Mouse (Mus musculus) lung, embryonic 15.5 days (tissue): Measurements from ENCODE around the gene Scn8a. TPM values are rescaled to one million over a fixed set of nuclear protein-coding genes. Genes with fewer than 3 reads are reported as not detected.

ENCODE experiments used
- ATAC-seq: fragments of 200-750 bp; cut with Nextera tagmentation; 2 replicates; pipeline ENCODE4 v1.8.0; 2017; ENCODE audit warnings: moderate number of reproducible peaks, borderline replicate concordance; ENCODE audit not compliant: low FRiP score, low TSS enrichment; ENCODE audit errors: extremely low read depth
- H3K27ac ChIP-seq: fragments of 300-500 bp; sonication (generic); 2 replicates; pipeline ENCODE4 v1.5.1; 2015; ENCODE audit warnings: moderate library complexity, mild to moderate bottlenecking, inconsistent platforms
- H3K27me3 ChIP-seq: fragments of 300-500 bp; sonication (generic); 2 replicates; pipeline ENCODE4 v1.6.1; 2015; ENCODE audit warnings: inconsistent platforms
- H3K36me3 ChIP-seq: fragments of 300-500 bp; sonication (generic); 2 replicates; pipeline ENCODE4 v1.6.1; 2015; ENCODE audit warnings: inconsistent platforms
- H3K4me1 ChIP-seq: fragments of 300-500 bp; sonication (generic); 2 replicates; pipeline ENCODE4 v1.6.1; 2015; ENCODE audit warnings: inconsistent platforms
- H3K4me2 ChIP-seq: fragments of 300-500 bp; sonication (generic); 2 replicates; pipeline ENCODE4 v1.6.1; 2015; ENCODE audit warnings: inconsistent platforms, mild to moderate bottlenecking, moderate library complexity
- H3K4me3 ChIP-seq: fragments of 300-500 bp; sonication (generic); 2 replicates; pipeline ENCODE4 v1.5.1; 2015; ENCODE audit warnings: mild to moderate bottlenecking, inconsistent platforms
- H3K9ac ChIP-seq: fragments of 300-500 bp; sonication (generic); 2 replicates; pipeline ENCODE4 v1.6.1; 2015; ENCODE audit warnings: inconsistent platforms
- H3K9me3 ChIP-seq: fragments of 300-500 bp; sonication (generic); 2 replicates; pipeline ENCODE4 v1.6.1; 2016; ENCODE audit warnings: inconsistent platforms
- WGBS: fragments of 180-500 bp; shearing (Covaris S2); methylation state at CpG from one replicate; pipeline ENCODE4 v1.1.7; 2015; 5-methylcytosine and 5-hydroxymethylcytosine counted together
- polyA plus RNA-seq: library from polyadenylated mRNA; unstranded; fragments of >200 nt; fragmentation: Nextera tagmentation; extraction: Ambion mirVana; gene quantifications from 2 replicates; pipeline ENCODE4 v1.2.1, GENCODE M21; 2015

Scn8a gene
- polyA plus RNA-seq, 1 experiment from 2014 or later = 1.4 TPM

DNA sequence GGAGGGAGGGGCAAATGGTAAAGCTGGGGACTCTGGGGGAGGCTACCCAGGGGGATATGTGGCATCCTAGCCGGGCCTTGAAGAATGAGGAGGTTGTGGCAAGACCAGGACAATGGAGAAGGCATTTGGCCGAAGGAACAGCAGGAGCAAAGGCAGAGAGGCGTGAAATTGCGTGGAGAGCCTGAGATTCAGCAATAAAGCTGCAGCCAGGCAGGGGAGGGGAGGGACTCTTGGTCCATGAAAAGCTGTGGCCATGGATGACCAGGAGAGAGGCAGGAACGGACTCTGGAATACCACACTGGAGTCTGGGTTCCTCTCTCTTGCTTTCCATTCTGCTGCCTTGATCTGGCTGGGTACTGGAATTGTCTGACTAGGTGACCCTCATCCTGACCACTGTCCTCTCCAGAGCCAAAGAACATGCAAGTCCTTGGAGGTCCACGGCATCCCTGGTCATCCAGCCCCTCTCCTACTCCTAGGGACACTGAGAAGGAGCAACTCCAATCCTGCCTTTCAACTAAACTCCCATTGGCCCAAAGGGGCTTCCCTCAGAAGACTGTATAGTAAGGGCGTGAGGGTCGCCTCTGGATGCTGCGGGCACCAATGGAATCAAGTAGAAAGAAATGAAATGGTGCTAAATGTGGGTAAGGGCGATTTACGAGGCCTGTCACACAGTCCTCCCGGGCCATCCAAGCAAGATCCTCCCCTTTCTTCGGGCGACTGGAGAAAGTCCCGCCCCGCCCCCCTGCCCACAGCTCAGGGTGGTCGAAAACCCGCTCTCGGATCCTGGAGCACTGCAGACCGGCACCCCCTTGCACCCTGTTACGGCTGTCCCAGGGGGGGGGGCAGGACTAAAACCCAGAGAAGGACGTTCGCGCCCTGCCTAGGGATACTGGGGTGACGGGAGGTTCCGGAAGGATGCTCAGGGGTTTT lies 206.7 kb downstream of the Scn8a start:
- peak overlapping the region; percentile 84; the same call in 1 of the 2 replicates for H3K9ac ChIP-seq
- peak overlapping the region; percentile 86 for H3K4me2 ChIP-seq
- H3K27ac ChIP-seq = 0 out of 2 replicates have a peak overlapping the region, but pooled peaks have one; percentile 94
- 18% methylated on average over 26 of the region's 26 CpGs for WGBS
- no peak for ATAC-seq
- peaks cover 6% of the 10 kb centered on the region; the same call in 1 of the 2 replicates for H3K27me3 ChIP-seq
- peak overlapping the region; percentile 86 for H3K4me3 ChIP-seq
- H3K36me3 ChIP-seq = no peaks in the 10 kb centered on the region
- H3K4me1 ChIP-seq = peaks cover 59% of the 10 kb centered on the region
- H3K9me3 ChIP-seq = no peaks in the 10 kb centered on the region

DNA sequence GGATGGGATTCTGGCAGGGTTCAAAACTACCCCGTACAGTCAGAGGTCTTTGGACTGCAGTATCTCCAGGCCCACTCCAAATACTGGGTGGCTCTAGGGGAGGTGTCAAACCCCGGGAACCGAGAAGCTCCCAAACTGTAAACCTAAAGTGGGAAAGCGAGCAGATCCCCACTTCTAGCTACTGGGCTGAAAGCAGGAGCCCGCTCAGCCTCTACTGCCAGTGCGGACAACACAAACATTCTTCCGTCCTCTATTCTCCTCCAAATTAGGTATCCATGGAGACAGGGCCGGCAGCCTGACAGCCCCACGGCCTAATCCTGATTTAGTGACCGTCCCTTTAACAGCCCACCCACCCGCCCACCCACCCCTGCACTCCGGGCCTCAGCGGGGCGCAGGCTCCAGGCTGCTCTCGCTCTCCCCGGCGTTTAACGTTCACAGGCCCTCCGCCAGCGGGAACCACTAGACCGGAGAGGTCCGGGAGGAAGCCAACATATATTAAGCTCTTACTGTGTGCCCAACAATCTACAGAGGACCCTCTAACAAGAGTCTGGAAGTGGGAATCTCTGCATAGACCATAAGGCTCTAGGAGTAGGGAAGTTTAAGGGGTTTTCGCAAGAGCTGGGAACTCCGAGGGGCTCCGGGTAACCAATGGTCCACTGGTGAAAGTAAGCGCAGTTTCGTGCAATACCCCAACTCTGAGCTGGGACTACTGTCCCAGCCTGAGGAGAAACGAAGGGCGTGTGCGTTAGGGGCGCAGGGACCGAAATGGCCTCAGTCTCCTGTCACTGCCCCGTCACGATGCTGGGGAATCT lies 207.5 kb downstream of the Scn8a start:
- no peaks in the 10 kb centered on the region for H3K9me3 ChIP-seq
- peak overlapping the region; percentile 86 for H3K4me3 ChIP-seq
- H3K27ac ChIP-seq = peak overlapping the region; percentile 94
- ATAC-seq = no peak
- WGBS = under 1% methylated on average over 34 of the region's 34 CpGs
- H3K9ac ChIP-seq = peak overlapping the region; percentile 84
- H3K27me3 ChIP-seq = peaks cover 6% of the 10 kb centered on the region; the same call in 1 of the 2 replicates
- H3K4me2 ChIP-seq = peak overlapping the region; percentile 86
- peaks cover 61% of the 10 kb centered on the region for H3K4me1 ChIP-seq
- H3K36me3 ChIP-seq = no peaks in the 10 kb centered on the region

DNA sequence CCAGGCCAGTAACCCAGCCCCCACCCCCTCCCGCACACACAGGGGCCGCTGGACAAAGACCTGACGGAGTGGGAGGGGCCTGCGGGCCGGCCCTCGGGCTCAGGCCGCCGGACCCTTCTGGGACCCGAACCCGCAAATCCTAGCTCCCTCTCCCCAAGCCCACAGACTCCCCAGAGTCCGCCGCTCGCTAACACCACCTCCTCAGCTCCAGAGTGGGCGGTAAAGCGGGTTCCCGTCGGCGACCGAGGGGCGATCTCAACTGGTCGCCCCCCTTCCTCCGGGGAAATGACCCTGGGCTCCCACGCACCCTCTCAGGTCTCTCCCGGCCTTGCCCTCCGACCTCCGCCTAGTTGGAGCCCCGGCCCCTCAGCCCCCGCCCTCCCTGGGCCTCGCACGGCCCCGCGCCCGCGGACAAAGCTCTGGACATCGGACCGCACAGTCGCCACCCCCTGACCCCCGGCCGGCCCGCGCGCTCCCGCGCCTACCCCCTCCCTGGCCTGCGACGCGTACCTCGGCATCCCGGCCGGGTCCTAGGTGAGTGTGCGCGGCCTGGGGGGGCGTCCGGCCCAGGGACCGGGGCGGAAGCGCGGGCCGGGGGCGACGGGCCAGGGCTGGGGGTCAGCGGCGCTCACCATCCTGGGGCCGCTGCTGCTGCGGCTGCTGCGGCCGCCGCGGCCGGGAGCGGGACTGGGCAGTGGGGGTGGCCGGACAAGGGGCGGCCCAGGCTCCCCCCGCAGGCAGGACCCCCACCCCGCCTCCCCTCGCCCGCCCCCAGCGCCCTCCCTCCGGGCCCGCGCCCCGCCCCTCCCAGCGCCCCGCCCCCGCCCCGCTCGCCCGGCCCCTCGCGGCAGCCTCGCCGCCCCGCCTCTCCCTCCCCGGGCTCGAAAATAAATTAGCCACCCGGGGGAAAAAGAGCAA lies 208.4 kb downstream of the Scn8a start, which contains the start of gene Fignl2:
TSS of gene Fignl2 (minus strand) at position 755 of the 918 bp plus-strand sequence.
- Histone ChIP-seq H3K4me2 (peak within 1 kb of the TSS; percentile 86), H3K9ac (peak within 1 kb of the TSS; percentile 84), H3K36me3 (no peaks in the 10 kb centered on the region), H3K4me3 (peak within 1 kb of the TSS; percentile 86), H3K4me1 (peaks cover 56% of the 10 kb centered on the region), H3K27me3 (peaks cover 6% of the 10 kb centered on the region; the same call in 1 of the 2 replicates), H3K9me3 (no peaks in the 10 kb centered on the region), H3K27ac (peak within 1 kb of the TSS; percentile 94)
- WGBS = under 1% methylated on average over 48 of the region's 96 CpGs
- ATAC-seq = peak; percentile 63

DNA sequence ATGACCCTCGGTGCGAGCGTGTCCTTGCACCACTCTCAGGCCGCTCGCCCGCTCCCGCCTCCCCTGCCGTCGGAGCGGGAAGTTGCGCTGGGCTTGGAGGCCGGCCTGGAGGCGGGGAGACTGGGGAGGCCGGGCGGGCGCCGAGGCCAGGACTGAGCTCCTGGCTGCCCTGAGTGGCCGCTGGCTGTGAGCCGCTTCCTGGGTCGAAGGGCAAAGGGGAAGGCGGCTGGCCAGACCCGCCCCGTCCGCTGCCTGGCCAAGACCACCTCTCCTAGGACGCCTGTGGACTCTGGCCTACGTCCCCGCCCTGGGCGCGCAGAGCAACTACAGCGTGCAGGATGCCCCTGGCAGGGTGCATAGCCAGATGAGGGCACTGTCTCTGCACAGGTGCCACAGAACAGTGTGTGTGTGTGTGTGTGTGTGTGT lies 209.1 kb downstream of the Scn8a start:
- Histone ChIP-seq H3K4me3 (peak overlapping the region; percentile 86), H3K4me1 (peaks cover 55% of the 10 kb centered on the region), H3K9ac (peak overlapping the region; percentile 84), H3K4me2 (peak overlapping the region; percentile 86), H3K27me3 (peaks cover 6% of the 10 kb centered on the region; the same call in 1 of the 2 replicates), H3K36me3 (no peaks in the 10 kb centered on the region), H3K9me3 (no peaks in the 10 kb centered on the region), H3K27ac (peak overlapping the region; percentile 94)
- ATAC-seq = peak; percentile 87
- WGBS = under 1% methylated on average over 28 of the region's 30 CpGs

DNA sequence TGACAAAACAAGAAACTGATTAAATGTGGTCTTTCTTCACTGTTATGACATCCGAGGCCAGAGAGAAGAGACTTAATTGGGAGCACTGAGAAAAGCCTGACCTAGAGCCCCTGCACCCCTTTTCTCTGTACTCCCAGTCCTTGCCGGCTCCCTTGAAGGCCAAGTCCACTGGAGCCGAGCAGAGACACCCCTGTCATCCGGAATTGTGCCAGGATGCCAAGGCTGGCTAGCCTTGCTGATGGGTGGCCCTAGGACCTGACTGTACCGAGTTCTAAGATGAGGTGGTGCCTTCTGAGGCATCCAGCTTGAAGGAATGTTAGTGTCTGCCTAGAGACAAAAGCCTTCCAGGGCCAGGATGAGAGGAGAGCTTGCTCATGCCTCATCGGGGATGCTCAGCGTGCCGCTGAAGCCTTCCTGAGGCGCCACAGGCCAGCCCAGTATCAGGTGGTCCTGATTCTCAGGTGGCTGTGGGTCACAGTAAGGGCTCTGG lies 210.4 kb downstream of the Scn8a start:
- no peaks in the 10 kb centered on the region for H3K36me3 ChIP-seq
- 78% methylated on average over 9 of the region's 9 CpGs for WGBS
- H3K27me3 ChIP-seq = peaks cover 6% of the 10 kb centered on the region; the same call in 1 of the 2 replicates
- ATAC-seq = no peak
- H3K9ac ChIP-seq = no peak overlapping the region
- H3K4me1 ChIP-seq = peaks cover 50% of the 10 kb centered on the region
- H3K4me2 ChIP-seq = no peak overlapping the region
- no peaks in the 10 kb centered on the region for H3K9me3 ChIP-seq
- H3K27ac ChIP-seq = peak overlapping the region; percentile 42
- H3K4me3 ChIP-seq = no peak overlapping the region

DNA sequence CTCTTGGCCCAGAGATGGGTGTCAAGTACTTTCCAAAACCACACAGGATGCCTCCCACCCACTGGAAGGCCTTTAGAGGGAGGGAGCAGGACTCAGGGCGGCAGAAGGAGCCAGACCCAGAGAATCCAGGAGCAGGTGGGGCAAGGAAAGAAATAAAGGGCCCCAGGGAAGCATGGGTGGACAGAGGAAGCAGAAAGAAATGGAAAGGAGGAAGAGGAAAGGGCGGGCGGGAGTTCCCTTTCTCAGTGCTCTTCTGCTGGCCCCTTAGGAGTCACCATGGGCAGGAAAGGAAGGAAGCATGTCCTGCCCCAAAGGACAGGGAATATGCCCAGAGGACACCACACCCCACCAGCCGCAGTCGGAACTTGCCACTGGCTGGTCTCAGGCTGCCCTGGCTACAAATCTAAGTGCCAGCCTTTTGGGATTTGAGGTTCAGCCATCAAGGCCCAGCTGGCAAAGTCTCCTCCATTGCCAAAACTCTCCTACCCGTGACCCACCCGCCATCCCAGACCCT lies 211.4 kb downstream of the Scn8a start:
- ATAC-seq = no peak
- WGBS = 75% methylated on average over 7 of the region's 7 CpGs
- peak overlapping the region; percentile 29; the same call in 1 of the 2 replicates for H3K27ac ChIP-seq

DNA sequence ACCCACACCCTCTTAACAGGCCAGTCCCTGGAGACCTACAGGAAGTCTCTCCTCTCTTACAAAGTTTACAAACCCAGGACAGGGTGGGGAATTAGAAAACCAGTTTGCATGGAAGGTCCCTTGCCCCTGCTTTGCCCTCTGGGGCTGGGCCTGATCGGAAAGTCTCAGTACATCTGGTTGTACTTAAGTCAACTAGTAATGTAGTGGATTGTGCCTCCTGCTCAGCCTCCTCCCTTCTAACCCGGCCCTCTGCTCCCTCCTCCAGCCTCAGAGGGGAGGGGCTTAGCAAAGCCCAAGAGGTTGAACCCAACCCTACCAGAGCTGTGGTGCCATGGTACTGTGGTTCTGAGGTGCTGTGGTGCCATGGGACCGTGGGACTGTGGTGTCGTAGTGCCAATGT lies 212.6 kb downstream of the Scn8a start:
- no peaks in the 10 kb centered on the region for H3K9me3 ChIP-seq
- ATAC-seq = no peak
- no peak overlapping the region for H3K27ac ChIP-seq
- no peak overlapping the region for H3K4me3 ChIP-seq
- H3K4me1 ChIP-seq = peaks cover 31% of the 10 kb centered on the region
- no peaks in the 10 kb centered on the region for H3K27me3 ChIP-seq
- no peak overlapping the region for H3K4me2 ChIP-seq
- 43% methylated on average over 4 of the region's 4 CpGs for WGBS
- no peaks in the 10 kb centered on the region for H3K36me3 ChIP-seq
- no peak overlapping the region for H3K9ac ChIP-seq

More for the DNA sequence above, 211.4 kb downstream of the Scn8a start:
- Histone ChIP-seq H3K27me3 (peaks cover 4% of the 10 kb centered on the region; the same call in 1 of the 2 replicates), H3K36me3 (no peaks in the 10 kb centered on the region), H3K4me2 (no peak overlapping the region), H3K9ac (no peak overlapping the region), H3K9me3 (no peaks in the 10 kb centered on the region), H3K4me3 (no peak overlapping the region), H3K4me1 (peaks cover 40% of the 10 kb centered on the region)

DNA sequence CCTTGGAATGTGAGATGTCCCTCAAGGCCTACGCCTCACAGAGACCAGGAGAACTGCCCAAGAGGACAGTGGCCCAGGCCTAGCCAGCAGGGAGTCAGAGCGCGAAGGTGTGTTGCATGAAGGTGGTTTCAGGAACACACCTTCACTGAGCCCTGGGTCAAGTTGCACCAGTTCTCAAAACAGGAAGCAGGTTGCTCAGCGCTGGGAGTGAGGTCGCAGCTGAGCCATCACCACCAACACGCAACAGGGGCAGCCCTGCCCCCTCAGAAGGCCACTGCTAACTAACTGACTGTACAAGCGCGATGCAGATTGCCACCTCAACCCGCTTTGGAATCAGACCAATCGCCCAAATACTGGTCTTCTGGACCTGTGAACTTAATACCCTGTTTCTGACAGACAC lies 214.8 kb downstream of the Scn8a start:
- Histone ChIP-seq H3K36me3 (no peaks in the 10 kb centered on the region), H3K4me2 (no peak overlapping the region), H3K27ac (no peak overlapping the region), H3K9ac (no peak overlapping the region), H3K4me1 (peaks cover 22% of the 10 kb centered on the region), H3K27me3 (no peaks in the 10 kb centered on the region), H3K9me3 (no peaks in the 10 kb centered on the region), H3K4me3 (no peak overlapping the region)
- ATAC-seq = no peak
- 67% methylated on average over 10 of the region's 10 CpGs for WGBS

DNA sequence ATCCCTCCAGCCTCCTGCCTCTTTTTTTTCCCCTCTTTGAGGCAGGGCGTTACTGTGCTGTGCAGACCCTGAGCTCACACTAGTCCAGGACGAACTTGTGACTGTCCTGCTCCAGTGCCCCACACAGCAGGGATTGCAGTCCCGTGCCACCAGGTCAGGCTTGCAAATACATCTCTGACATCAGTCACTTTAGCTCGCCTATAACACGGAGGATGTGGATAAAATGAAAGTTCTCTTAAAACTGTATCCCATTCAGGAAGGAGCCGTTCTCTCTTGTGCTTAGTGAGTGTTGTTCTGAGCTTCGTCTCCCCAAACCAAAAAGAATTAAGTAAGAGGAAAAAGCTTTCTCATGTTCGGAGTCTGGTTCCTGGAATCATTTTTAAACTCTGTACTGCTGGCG lies 216.8 kb downstream of the Scn8a start:
- no peak for ATAC-seq
- Histone ChIP-seq H3K27ac (no peak overlapping the region), H3K4me1 (peaks cover 10% of the 10 kb centered on the region), H3K9me3 (no peaks in the 10 kb centered on the region), H3K9ac (no peak overlapping the region), H3K4me3 (no peak overlapping the region), H3K4me2 (no peak overlapping the region), H3K27me3 (no peaks in the 10 kb centered on the region), H3K36me3 (no peaks in the 10 kb centered on the region)
- 64% methylated on average over 9 of the region's 9 CpGs for WGBS

DNA sequence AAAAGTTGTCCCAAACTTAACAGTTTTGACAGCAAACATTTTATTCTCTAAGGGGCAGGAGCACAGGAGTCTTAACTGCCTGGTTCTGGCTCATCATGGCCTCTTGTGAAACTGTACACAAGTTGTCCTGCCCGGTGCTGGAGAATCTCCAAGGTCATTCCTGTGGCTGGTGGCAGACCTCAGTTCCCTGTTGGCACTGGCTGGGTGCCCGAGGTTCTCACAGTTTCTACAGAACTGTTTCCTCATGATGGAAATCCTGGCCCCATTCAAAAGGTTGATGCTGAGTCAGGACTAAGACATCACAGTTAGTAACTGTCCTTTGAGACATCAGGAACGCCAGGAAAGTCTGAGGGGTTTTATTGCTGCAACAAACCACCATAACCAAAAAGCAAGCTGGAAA lies 217.3 kb downstream of the Scn8a start:
- Histone ChIP-seq H3K4me2 (no peak overlapping the region), H3K27ac (no peak overlapping the region), H3K27me3 (no peaks in the 10 kb centered on the region), H3K9me3 (no peaks in the 10 kb centered on the region), H3K4me1 (peaks cover 5% of the 10 kb centered on the region), H3K36me3 (no peaks in the 10 kb centered on the region), H3K9ac (no peak overlapping the region), H3K4me3 (no peak overlapping the region)
- no peak for ATAC-seq
- 58% methylated on average over 3 of the region's 3 CpGs for WGBS
